Mouse (Mus musculus) bone marrow, adult 2 months (tissue): ENCODE data around the gene Phc2.
"Not testable (repeated sequence)": the region's sequence is repeated elsewhere in the genome, so short reads cannot be mapped to it uniquely, and the experiment has no call there.

Experiments used
- CTCF ChIP-seq: fragments of 200-500 bp; IDR thresholded peaks from 2 replicates; pipeline ENCODE4 v1.5.1; 2011; ENCODE audit warnings: low read length, control low read depth; ENCODE audit not compliant: control insufficient read depth, insufficient read depth
- POLR2A ChIP-seq: fragments of 200-500 bp; IDR thresholded peaks from 2 replicates; pipeline ENCODE4 v1.6.1; 2011; ENCODE audit warnings: low read depth, mild to moderate bottlenecking, control low read depth, low read length, borderline replicate concordance; ENCODE audit not compliant: control insufficient read depth

DNA sequence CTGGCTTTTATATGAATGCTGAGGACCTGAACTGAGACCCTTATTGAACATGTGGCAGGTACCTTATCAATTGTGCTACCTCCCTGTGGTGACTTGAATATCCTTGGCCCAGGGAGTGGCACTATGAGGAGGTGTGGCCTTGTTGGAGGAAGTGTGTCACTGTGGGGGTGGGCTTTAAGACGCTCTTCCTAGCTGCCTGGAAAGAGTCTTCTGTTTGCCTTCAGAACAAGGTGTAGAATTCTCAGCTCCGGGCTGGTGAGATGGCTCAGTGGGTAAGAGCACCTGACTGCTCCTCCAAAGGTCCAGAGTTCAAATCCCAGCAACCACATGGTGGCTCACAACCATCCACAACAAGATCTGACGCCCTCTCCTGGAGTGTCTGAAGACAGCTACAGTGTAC, 42.8 kb upstream of the Phc2 start:
- not testable (repeated sequence) for TF ChIP-seq POLR2A, CTCF
